Mouse (Mus musculus) cerebellum, postnatal 14 days (tissue): ENCODE measurements around the gene Lhx8.

Source experiments
- DNase-seq, 2 experiments: peaks; one replicate each; pipeline ENCODE4 v3.0.0; 2021; ENCODE audit warnings: mixed read lengths in 2 of 2

Gene Lhx8

DNA sequence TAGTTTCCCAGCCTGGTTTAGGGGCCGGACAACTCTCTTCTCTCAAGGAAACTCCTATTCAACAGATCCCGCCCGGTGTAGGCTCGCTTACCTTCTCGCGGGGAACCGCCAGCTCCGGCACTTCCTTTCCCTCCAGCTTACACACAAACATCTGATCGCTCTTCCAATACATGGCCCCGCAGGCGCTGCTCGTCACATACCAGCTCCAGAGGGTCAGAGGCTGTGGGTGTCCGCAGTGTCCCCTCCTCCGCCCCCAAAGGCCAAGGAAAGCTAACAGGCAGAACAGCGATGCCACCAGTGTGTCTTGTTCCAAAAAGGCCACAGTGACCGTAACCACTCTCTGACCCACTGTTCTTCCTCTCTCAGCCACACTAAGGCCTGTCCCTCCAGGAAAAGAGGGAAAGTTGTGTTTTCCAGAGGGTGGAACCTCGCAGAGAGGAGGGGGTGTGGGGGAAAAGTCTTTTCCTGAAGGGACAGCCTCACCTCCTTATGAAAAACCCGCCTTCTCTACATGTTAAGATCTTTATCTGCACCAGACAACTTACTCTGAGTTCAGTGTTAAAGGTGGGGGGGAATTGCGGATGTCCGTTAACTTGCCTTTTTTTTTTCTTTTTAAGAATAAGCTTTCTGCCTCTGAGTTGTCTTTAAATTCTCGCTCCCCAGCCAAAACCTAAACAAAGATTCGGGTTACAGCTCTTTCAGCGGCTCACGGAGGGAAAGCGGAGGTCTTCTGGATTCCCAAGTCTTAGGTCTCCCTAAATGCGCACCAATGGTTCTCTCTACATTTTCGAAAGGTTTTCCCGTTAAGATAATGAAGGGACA, at the start of gene Lhx8:
Gene Lhx8 (minus strand): TSS at position 479 of the 822 bp plus-strand sequence.
- peak; percentile 29 to 49 for DNase-seq

- peak; percentile 38 for DNase-seq
Observed at GRCm38 (mm10) chr3:154373536-154373935, 43.1 kb upstream of the Lhx8 start.

GRCm38 (mm10) chr3:154372688-154373087, 42.2 kb upstream of the Lhx8 start:
- DNase-seq: no peak

DNA sequence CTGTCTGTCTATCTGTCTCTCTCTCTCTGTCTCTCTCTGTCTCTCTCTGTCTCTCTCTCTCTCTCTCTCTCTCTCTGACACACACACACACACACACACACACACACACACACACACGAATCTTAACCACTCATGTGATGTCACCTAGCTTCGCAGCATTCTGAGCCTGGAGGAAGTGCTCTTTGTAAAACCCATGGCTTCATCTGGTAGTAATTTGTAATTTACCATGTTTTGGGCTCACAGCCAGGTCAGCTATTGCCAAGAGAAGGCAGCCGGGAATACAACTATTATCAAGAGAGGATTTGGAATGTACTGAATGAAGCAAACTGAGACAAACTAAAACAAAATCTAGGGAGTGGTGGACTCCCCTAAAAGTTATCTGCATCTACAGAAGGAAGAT, 36.9 kb upstream of the Lhx8 start:
- peak in 1 of 2 experiments; percentile 25 for DNase-seq

- DNase-seq: peak; percentile 19 to 41
Observed at GRCm38 (mm10) chr3:154364604-154365209, 34.2 kb upstream of the Lhx8 start.

DNA sequence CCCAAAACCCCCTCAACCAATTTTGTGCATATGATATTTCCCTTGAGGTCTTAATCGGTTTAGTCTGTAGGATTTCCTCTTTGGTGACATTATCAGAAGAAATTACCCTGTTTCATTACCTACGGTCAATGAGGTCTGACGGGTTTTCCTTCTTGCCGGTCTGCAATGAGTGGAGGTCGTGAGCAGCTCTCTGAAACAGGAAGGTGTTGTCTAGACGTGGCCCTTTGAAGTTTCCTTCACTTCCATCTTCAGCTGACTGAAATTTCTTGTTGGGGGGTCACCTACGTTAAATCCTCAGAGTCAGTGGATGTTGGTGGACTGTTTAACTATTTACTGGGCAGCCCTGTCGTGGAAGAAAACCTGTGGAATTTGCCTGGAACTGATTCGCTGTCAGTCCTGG, 33.0 kb upstream of the Lhx8 start:
- DNase-seq: no peak

- no peak for DNase-seq
Observed at GRCm38 (mm10) chr3:154359231-154359630, 28.8 kb upstream of the Lhx8 start.

DNA sequence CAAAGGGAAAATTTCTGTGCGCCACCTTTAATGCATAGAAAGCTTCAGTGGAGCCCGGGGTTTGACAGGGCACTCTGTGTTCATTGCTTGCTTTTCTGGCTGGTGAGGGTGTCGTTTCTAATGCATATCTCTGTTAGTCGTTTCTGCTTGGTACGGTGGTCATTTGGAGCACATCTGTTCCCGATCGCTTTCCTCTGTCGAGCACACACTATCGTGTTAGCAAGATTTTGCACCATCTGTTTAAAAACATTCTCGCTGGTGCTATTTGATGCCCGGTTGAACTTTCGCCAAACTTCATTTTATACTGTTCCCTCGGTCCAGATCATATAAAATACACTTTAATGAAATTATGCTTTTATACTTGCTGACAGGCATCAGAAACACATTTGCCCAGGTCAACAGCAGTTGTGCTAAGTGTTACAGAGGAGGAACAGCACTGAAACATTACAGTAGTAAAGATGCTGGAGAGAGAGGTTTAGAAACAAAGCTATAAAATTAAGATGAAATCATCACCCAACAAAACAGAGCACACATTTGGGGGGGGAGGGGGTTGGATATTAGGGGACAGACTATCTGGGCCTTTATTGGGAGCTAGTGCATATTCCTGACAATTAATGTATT, 9.9 kb upstream of the Lhx8 start:
- DNase-seq: no peak

- DNase-seq: no peak
Observed at GRCm38 (mm10) chr3:154339649-154340260, 9.3 kb upstream of the Lhx8 start.

DNA sequence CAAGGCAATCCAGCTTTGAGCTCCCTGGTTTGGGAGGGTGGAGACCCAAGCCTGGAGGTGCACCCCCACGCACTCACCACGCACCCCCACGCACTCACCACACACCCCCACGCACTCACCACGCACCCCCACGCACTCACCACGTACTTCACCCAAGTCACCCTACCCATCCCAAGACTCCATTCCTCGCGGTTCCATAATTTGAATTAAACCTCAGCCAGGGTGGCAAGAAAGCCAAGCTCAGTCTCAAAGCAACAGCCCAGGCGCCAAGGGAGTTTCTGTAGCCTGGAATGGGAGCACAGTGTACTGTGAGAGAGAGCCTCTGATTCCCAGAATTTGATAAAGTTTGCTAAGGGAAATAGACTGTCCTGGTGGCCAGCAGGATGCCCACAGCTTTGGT, 4.3 kb upstream of the Lhx8 start:
- DNase-seq: no peak

DNA sequence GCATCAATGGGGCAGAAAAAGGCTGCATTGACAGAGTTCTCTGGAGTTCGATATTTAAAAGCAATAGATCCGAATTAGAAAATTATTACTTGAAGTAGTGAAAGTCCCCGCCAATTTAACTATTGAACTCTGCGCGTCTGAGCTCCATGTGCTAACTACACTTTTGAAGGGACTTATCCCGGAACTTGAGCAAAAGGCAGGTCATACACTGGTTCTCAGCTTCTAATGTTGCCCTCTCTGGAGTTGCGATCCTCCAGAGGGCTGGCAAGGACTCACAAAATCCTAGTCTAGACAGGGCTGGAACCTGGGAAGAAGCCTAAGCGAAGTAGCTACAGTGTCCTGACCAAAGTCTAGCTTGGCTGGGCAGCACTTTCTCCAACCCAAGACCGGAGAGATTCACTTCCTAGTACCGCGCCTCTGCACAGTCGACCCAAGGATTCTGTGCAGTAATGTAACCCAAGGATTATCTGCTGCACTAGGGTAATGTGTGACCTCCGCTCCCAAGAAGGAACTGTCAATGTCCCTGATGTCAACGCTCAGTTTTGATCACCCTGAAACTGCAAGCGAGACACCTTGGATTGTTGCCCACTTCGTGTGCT, 3.0 kb upstream of the Lhx8 start:
- DNase-seq: peak in 1 of 2 experiments; percentile 12

GRCm38 (mm10) chr3:154332941-154333340, 2.5 kb upstream of the Lhx8 start:
- DNase-seq: peak in 1 of 2 experiments; percentile 14

DNA sequence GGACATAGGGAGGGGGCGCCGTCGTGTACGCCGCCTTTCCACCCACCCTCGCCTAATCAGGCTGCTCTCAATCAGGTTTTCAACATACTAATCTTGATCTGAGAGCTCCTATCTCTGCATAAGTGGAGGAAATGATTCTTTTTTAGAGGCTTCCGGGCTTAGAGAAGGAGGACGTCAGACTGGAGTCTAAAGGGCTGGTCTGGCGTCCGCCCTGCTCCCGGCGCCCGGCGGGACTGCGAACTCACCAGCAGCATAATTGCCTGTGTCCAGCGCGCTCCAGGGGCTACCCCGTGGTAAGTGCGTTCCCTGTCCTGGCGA, 1.7 kb upstream of the Lhx8 start:
- peak in 1 of 2 experiments; percentile 26 for DNase-seq

DNA sequence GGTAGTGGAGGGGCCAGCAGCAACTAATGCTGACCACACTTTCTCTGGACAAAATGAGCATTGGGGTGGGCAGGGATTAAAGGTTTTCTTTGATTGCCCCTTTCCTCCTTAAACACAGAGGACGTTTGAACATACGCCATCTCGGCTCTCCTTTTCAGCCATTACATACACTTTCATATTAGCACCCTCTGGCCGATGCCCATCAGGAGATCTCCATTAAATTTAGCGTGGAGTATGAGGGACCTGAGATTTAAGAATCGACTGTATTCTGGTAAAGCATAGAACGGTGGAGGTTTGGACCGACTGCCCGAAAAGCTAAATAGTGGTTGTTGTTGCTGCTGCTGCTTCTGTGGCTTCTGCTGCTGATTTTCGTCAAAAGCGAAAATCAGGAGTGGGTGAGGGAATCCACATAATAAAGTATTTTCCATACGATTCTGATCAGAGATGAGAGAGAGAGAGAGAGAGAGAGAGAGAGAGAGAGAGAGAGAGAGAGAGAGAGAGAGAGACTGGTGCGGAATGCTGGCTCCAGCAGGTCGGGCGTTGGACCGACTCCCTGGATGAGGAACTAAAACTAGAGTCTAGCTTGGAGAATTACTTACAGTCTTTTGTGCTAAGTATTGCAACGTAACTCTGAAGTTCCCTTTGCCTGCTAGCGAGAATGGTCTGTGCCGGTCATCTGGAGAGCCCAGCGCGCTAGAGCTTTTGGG, 1.2 kb upstream of the Lhx8 start:
- peak in 1 of 2 experiments; percentile 36 for DNase-seq

DNA sequence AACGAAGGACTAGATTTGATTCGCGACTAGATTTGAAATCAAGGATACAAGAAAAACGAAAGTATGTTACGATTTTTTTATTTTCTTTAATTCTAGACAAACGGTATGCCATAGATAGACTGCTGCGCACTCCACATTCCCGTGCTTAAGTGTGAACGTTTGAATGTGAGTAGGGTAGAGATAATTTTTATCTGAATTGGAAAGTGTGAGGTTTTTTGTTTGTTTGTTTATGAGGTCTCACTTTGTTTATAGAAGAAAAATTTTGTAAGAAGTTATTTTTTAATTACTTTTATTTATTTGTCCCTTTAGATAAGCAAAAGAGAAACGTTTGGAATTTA, 513 bp upstream of the Lhx8 start:
- DNase-seq: no peak

GRCm38 (mm10) chr3:154329323-154330180, 907 bp downstream of the Lhx8 start:
- DNase-seq: peak; percentile 33 to 52

DNA sequence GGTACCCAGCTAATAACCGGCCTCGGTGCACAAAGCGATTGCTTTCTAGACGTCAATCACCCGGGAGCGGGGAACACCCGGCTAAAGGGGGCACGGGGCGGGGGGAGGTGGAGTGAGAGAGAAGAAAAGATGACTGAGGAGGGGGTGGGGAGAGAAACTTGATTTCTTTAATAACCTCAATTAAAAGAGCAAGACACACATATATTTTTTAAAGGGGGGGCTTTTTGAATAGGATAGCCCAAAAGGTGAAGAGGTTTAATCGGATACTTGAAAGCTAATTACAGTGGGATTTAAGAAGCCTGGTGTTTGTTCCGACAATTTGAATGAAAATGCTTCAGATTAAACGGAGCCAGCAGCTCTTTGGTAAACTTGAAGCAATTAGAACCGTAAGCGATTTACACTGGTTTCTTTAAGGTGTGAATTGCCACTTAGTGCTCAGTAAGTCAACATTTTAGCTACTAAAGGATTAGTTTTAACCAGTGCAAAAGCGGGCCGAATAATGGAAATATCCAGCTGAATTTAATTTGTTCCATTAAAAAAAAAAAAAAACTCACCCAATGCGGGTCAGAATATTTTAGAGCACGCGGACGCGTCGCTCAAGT, 1.6 kb downstream of the Lhx8 start:
- DNase-seq: peak in 1 of 2 experiments; percentile 36

GRCm38 (mm10) chr3:154327883-154328720, 2.4 kb downstream of the Lhx8 start:
- DNase-seq: peak in 1 of 2 experiments; percentile 27

GRCm38 (mm10) chr3:154327110-154327882, 3.2 kb downstream of the Lhx8 start:
- peak in 1 of 2 experiments; percentile 6 for DNase-seq
